Mouse (Mus musculus): ENCODE data around the gene Ccdc89. TPM values are rescaled to one million over a fixed set of nuclear protein-coding genes. Genes with fewer than 3 reads are reported as not detected.
A peak's percentile ranks its signal among the peaks of the same experiment; 100 is the strongest.

Ccdc89 gene
- polyA plus RNA-seq, 1 experiment from 2014 or later, result 0.20 TPM

GRCm38 (mm10) chr7:90444206-90444605 lies 17.8 kb downstream of the Ccdc89 start:
- peak overlapping the region; percentile 68 for H3K4me3 ChIP-seq (ENCODE audit: inconsistent target)
- peaks cover 17% of the 10 kb centered on the region; the same call in 1 of the 2 replicates for H3K36me3 ChIP-seq (ENCODE audit: inconsistent target)
- H3K27ac ChIP-seq, result peak overlapping the region; percentile 33
- WGBS (ENCODE audit: missing documents), result 5% methylated on average over 6 of the region's 6 CpGs
- H3K79me2 ChIP-seq (ENCODE audit: inconsistent target), result peaks cover 57% of the 10 kb centered on the region

GRCm38 (mm10) chr7:90456149-90456844 lies 29.9 kb downstream of the Ccdc89 start:
- Histone ChIP-seq H3K79me2 (ENCODE audit: inconsistent target) (peaks cover 48% of the 10 kb centered on the region), H3K27ac (peak overlapping the region; percentile 82), H3K36me3 (ENCODE audit: inconsistent target) (peaks cover 5% of the 10 kb centered on the region; the same call in 1 of the 2 replicates), H3K4me3 (ENCODE audit: inconsistent target) (peak overlapping the region; percentile 83)
- WGBS (ENCODE audit: missing documents), result 27% methylated on average over 7 of the region's 7 CpGs

GRCm38 (mm10) chr7:90456845-90457468 lies 30.6 kb downstream of the Ccdc89 start, which contains the start of gene Tmem126a:
Gene Tmem126a (minus strand): TSS chr7:90457229.
- peaks cover 42% of the 10 kb centered on the region for H3K79me2 ChIP-seq (ENCODE audit: inconsistent target)
- H3K36me3 ChIP-seq (ENCODE audit: inconsistent target), result no peaks in the 10 kb centered on the region; the same call in 1 of the 2 replicates
- under 1% methylated on average over 41 of the region's 41 CpGs for WGBS (ENCODE audit: missing documents)
- peak within 1 kb of the TSS; percentile 83 for H3K4me3 ChIP-seq (ENCODE audit: inconsistent target)
- peak within 1 kb of the TSS; percentile 82 for H3K27ac ChIP-seq

DNA sequence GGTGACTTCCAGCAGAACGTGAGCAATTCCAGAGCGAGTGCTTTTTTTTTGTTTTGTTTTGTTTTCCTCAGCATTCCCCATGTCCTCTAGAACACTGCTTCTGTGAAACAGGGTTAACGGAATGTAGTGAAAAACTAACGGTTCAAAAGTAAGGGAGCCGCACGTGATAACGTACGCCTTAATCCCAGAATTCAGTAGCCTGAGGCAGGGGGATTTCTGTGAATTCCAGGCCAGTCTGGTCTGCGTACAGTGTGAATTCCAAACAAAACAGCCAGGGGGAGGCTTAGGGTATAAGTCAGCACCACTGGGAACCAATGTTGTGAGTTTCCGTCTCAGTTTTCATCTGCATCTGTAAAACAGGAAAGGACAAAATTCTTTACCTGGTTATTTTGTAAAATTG lies 31.1 kb downstream of the Ccdc89 start:
- Histone ChIP-seq H3K36me3 (ENCODE audit: inconsistent target) (no peaks in the 10 kb centered on the region), H3K4me3 (ENCODE audit: inconsistent target) (peak overlapping the region; percentile 83), H3K27ac (peak overlapping the region; percentile 82), H3K79me2 (ENCODE audit: inconsistent target) (peaks cover 37% of the 10 kb centered on the region)
- WGBS (ENCODE audit: missing documents), result 4% methylated on average over 10 of the region's 10 CpGs

DNA sequence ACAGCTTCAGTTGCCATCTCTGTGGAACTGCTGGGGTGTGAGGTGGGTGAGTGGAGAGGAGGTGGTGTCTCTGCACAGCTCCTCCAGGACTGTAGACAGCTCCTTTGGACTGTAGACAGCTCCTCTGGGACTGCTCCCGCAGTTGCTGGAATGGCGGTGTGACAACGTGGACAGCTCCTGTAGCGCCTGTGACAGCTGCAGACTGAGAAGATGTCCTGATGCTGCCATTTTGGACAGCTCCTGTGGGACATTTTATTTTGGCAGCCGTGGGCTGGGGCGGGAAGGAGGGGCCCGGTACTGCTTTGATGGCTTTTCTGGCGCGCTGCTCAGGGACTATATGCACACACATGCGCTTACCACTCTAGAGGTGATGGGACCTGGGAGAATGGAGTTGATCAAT lies 34.0 kb downstream of the Ccdc89 start:
- Histone ChIP-seq H3K79me2 (ENCODE audit: inconsistent target) (peaks cover 16% of the 10 kb centered on the region), H3K4me3 (ENCODE audit: inconsistent target) (no peak overlapping the region), H3K36me3 (ENCODE audit: inconsistent target) (no peaks in the 10 kb centered on the region), H3K27ac (no peak overlapping the region)
- WGBS (ENCODE audit: missing documents), result 78% methylated on average over 10 of the region's 10 CpGs

DNA sequence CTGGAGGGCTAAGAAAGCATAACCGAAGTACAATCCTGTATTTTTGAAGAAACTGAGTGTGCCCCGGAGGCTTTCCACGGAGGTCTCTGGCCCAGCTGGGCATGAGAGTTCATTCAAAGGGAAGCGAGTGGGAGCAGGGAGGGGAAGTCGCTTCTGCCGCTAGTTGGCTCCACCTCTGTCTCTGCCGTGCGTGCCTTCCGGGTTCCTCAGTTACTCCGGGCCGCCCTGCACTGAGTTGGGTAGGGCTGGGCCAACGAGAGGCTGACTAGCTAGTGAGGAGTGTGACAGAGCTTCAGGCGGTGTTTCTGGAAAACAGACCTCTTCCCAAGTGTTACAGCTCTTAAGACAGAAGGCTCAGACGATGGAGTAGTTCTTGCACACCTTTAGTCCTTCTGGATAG lies 34.6 kb downstream of the Ccdc89 start:
- 21% methylated on average over 13 of the region's 14 CpGs for WGBS (ENCODE audit: missing documents)
- Histone ChIP-seq H3K36me3 (ENCODE audit: inconsistent target) (no peaks in the 10 kb centered on the region), H3K4me3 (ENCODE audit: inconsistent target) (no peak overlapping the region), H3K79me2 (ENCODE audit: inconsistent target) (peaks cover 10% of the 10 kb centered on the region), H3K27ac (no peak overlapping the region)

GRCm38 (mm10) chr7:90461441-90461840 lies 35.1 kb downstream of the Ccdc89 start:
- 100% methylated on average over 2 of the region's 5 CpGs for WGBS (ENCODE audit: missing documents)
- Histone ChIP-seq H3K4me3 (ENCODE audit: inconsistent target) (no peak overlapping the region), H3K79me2 (ENCODE audit: inconsistent target) (peaks cover 5% of the 10 kb centered on the region), H3K27ac (no peak overlapping the region), H3K36me3 (ENCODE audit: inconsistent target) (no peaks in the 10 kb centered on the region)

DNA sequence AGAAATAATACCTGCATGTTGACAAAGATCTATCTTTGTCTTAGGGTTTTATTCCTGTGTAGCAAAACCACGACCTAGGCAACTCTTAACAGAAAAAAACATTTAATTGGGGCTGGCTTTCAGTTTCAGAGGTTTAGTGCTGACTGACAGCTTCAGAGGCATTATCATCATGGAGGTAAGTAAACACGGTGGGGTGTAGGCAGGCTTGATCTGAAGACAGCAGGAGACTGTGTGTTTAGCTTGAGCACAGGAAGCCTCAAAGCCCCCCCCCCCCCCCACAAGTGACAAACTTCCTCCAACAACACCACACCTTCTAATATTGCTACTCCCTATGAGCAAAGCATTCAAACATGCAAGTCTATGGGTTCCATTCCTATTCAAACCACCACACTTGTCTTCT lies 47.1 kb downstream of the Ccdc89 start:
- no peak overlapping the region for H3K4me3 ChIP-seq (ENCODE audit: inconsistent target)
- peaks cover 42% of the 10 kb centered on the region for H3K79me2 ChIP-seq (ENCODE audit: inconsistent target)
- 26% methylated on average over 2 of the region's 2 CpGs for WGBS (ENCODE audit: missing documents)
- H3K27ac ChIP-seq, result no peak overlapping the region
- H3K36me3 ChIP-seq (ENCODE audit: inconsistent target), result peaks cover 19% of the 10 kb centered on the region; the same call in 1 of the 2 replicates

GRCm38 (mm10) chr7:90475793-90476312 lies 49.5 kb downstream of the Ccdc89 start, which contains the start of gene Tmem126b:
Gene Tmem126b (minus strand): TSS chr7:90476001.
- Histone ChIP-seq H3K27ac (peak within 1 kb of the TSS; percentile 89), H3K4me3 (ENCODE audit: inconsistent target) (peak within 1 kb of the TSS; percentile 89), H3K79me2 (ENCODE audit: inconsistent target) (peaks cover 42% of the 10 kb centered on the region), H3K36me3 (ENCODE audit: inconsistent target) (peaks cover 3% of the 10 kb centered on the region; the same call in 1 of the 2 replicates)
- WGBS (ENCODE audit: missing documents), result under 1% methylated on average over 34 of the region's 36 CpGs

DNA sequence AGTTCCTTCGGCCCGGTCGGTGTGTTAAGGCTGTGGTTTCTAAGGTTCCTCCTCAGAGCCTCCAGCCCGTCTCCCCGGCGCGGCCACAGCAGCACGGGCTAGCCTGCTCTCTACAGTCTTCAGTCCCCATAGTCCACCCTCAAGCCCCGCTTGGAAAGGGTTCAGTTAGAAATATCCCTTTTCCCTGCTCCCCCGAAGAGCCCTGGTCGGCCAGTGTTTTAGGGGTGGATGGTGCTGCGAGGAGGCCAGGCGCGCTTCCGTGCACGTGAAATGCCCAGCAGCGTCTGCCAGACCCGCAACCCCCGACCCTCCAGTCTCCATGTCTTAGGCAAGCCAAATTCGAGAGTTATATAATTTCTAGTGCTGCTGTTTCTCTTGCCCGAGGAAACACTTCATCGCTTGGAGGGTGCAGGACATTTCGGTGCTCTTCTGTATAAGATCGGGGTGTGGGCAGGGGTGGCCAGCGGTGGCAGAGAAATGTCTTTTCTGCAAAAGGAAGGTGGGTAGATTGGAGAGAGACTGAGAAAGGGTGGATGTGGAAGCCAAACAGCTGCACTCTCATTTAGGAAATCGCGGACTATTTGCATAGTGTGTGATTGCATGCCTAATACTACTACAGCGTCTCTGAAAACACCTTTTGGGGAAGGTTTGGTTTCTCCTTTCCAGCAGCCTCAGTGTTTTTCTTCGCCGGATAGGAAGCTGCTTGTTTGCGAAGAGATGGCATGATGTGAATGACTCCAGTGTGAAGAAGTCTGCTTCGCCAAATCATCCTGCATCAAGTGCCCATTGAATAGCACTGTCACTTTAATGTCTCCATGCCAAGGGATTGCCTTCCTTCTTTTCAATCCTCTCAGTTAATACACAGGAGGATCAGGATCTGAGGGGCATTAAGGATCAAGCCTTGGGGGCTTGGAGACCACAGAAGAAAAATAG lies 50.2 kb downstream of the Ccdc89 start, which contains the start of gene Dlg2:
Gene Dlg2 (plus strand): TSS at position 360 of the 933 bp plus-strand sequence.
- Histone ChIP-seq H3K36me3 (ENCODE audit: inconsistent target) (no peaks in the 10 kb centered on the region; the same call in 1 of the 2 replicates), H3K27ac (peak within 1 kb of the TSS; percentile 89), H3K4me3 (ENCODE audit: inconsistent target) (peak within 1 kb of the TSS; percentile 89), H3K79me2 (ENCODE audit: inconsistent target) (peaks cover 36% of the 10 kb centered on the region)
- 2% methylated on average over 32 of the region's 32 CpGs for WGBS (ENCODE audit: missing documents)

Other genes with a start within 250 kb of the Ccdc89 start
- not detected in 3 replicates for gene Ccdc83, start 160.8 kb upstream of the Ccdc89 start, polyA plus RNA-seq (2018)
- 0.11 TPM in 1 of 3 replicates, not detected in the others for gene Sytl2, start 124.3 kb upstream of the Ccdc89 start, polyA plus RNA-seq (2018)
- 19.9 to 39.0 TPM (median 38.2 TPM) in 3 replicates for gene Crebzf, start 16.2 kb downstream of the Ccdc89 start, polyA plus RNA-seq (2018)
- gene Tmem126a, start 30.7 kb downstream of the Ccdc89 start, polyA plus RNA-seq (2018), result 51.6 to 90.6 TPM (median 59.9 TPM) in 3 replicates
- gene Tmem126b, start 49.4 kb downstream of the Ccdc89 start, polyA plus RNA-seq (2018), result 33.9 to 61.1 TPM (median 48.0 TPM) in 3 replicates
- gene Dlg2, start 50.1 kb downstream of the Ccdc89 start, polyA plus RNA-seq (2018), result 0.13 to 0.41 TPM (median 0.18 TPM) in 3 replicates